Mouse (Mus musculus) megakaryocyte-erythroid progenitor cell, adult 5 weeks (primary cell): ENCODE results near the gene Lpcat2b. TPM values are rescaled to one million over a fixed set of nuclear protein-coding genes. Genes with fewer than 3 reads are reported as not detected.

Experiments used
- polyA plus RNA-seq: library from polyadenylated mRNA; stranded (reverse); fragments of >175 nt; gene quantifications from 2 replicates; pipeline ENCODE4 v1.2.3, GENCODE M21; 2012

The Lpcat2b gene
- 0.04 TPM in 1 of 2 replicates, not detected in the other for polyA plus RNA-seq

DNA sequence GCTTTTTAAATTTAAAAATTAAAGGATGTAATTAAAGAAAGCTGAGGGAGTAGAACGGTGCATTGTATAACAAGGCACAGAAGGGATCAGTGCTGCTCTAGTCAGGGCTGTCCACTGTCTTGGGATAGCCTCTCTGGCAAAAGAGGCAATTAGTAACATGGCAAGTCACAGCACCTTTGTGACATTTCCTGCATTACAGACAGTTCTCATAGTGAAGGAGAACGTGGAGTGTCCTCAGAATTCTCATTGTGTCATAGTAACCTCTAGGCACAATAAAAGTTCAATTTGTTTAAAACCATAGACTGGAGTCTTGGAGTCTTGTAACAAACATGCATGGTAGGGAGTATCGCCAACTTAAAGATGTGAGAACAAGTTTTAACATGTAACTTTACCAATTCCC, at the start of gene Lpcat2b:
TSS of gene Lpcat2b (plus strand) at position 301 of the 400 bp plus-strand sequence.

DNA sequence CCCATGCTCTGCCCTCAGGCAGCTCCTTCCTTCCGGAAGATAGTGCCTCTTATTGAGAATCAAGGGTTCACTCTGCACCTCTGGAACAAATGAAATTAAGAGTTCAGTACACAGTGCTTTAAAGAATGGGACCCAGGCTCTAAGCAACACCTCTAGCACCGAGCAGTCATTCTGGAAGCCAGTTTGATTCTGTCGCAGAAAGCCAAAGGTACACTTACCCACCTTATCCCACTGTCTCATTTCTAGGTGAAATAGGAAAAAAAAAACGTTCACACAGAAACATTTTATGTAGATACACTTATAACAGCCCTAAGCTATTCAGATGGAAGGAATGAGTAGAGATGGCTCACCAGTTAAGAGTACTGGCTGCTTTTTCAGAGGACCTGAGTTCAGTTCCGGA, 28.9 kb upstream of the Lpcat2b start, which contains the start of gene Ephx4:
TSS of gene Ephx4 (plus strand) at position 301 of the 400 bp plus-strand sequence.

DNA sequence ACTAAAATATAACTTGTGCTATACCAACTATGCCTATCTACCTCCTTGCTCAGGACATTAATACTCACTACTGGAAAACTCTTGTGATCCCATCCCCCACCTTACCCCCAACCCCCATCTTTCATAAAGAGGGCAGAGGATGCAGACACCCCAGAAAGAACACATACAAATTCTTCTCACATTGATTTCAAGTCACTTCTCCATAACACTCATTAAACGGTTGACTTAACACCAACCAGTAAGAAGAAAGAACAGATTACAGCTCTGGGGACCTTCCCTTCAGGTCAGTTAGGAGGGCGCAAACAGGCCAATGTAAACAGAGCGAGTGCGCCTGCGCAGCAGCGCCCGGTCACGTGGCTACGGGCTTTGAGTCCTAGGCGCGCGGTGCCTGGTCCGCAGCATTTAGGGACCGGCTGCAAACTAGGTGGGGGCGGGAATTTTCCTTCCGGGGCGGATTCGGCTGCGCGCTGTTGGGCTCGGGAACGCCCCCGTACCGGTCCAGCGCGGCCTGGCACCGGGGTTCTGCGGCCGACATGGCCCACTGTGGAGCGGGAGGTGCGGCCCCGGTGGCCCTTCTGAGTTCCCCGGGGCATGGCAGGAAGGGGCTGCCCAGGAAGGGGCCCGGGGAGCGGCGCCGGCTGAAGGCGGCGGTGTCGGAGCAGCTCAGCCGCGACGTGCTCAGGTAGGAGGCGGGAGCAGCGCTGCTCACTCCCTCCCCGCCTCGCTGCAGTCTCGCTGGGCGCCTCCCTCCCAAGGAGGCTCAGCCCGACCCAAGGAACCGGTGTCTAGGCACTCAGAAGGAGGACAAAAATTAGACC, 6.3 kb downstream of the Lpcat2b start, which contains the start of gene Btbd8:
TSS of gene Btbd8 (plus strand) at position 534 of the 818 bp plus-strand sequence.

Other genes with a start within 250 kb of the Lpcat2b start
- gene Tgfbr3, start 141.9 kb upstream of the Lpcat2b start, polyA plus RNA-seq: 3.6 and 8.4 TPM in 2 replicates
- gene Brdt, start 100.4 kb upstream of the Lpcat2b start, polyA plus RNA-seq: 0.04 and 0.10 TPM in 2 replicates
- gene Ephx4, start 28.8 kb upstream of the Lpcat2b start, polyA plus RNA-seq: 0.05 TPM in 1 of 2 replicates, not detected in the other
- gene Btbd8, start 6.4 kb downstream of the Lpcat2b start, polyA plus RNA-seq: 1.3 TPM in 2 replicates
- 0.09 TPM in 1 of 2 replicates, not detected in the other for gene Gm42669, start 76.1 kb downstream of the Lpcat2b start, polyA plus RNA-seq
- not detected in 2 replicates for gene 1700028K03Rik, start 103.2 kb downstream of the Lpcat2b start, polyA plus RNA-seq
- 5.1 and 5.6 TPM in 2 replicates for gene Rpap2, start 165.8 kb downstream of the Lpcat2b start, polyA plus RNA-seq
- gene Glmn, start 166.3 kb downstream of the Lpcat2b start, polyA plus RNA-seq: 0.64 and 0.88 TPM in 2 replicates